ENCODE assay signal across 9 mouse cellular contexts in the genomic region with DNA sequence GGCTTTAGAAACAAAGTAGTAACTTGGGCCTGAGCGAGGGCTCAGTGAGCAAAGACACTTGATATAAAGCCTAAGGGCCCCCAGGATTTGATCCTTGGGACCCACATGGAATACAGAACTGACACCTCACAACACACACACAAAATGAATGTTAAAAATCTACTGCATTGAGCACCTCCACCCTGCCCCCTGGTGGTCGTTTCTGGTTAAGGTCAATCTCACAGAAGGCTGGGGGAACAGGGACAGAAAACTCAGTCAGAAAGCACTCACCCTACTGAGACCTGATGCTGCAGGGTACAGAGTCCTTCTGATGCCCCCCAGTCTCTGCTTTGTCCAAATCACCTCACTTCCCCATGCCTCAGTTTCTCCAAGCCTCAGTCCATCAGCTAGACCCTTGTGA. TPM values are rescaled to one million over a fixed set of nuclear protein-coding genes. Genes with fewer than 3 reads are reported as not detected.
DNase-seq lines count a peak whose midpoint lies in the region; ATAC-seq and TF ChIP-seq lines count a peak whose summit lies in the region.
"Had no signal": no experiment of that assay in that cellular context is flagged by ENCODE, and none has a peak within 500 bp of the region (broad histone marks: within the 10 kb centered on the region; RNA-seq: fewer than 3 reads in every experiment).

No protein-coding gene starts in this region.

- H3K27ac ChIP-seq in hindbrain, postnatal 0 days, result no peak overlapping the region
- no peak overlapping the region for H3K27ac ChIP-seq in hindbrain, embryonic 12.5 days
- H3K27ac ChIP-seq: midbrain, embryonic 12.5 days had no signal

- H3K4me1 ChIP-seq in hindbrain, postnatal 0 days (ENCODE audit: insufficient read depth, low read length), result peaks cover 6% of the 10 kb centered on the region; the same call in 1 of the 2 replicates
- H3K4me1 ChIP-seq in hindbrain, embryonic 12.5 days, result peaks cover 28% of the 10 kb centered on the region

- peak; percentile 73 for TF ChIP-seq CTCF in hindbrain, postnatal 0 days (IDR thresholded peaks at IDR 0.05; ENCODE audit: low read depth)

- H3K9ac ChIP-seq in hindbrain, postnatal 0 days (replicated peaks; ENCODE audit: low read length), result no peak overlapping the region
- H3K9ac ChIP-seq in hindbrain, embryonic 12.5 days, result no peak overlapping the region
- H3K9ac ChIP-seq: midbrain, embryonic 12.5 days had no signal

- intact Hi-C loops in gastrocnemius, postnatal 36 days (cut with DNase I), result no loop called here

- WGBS in hindbrain, postnatal 0 days, result 44% methylated on average over 2 of the region's 2 CpGs
- WGBS in hindbrain, embryonic 12.5 days, result 45% methylated on average over 2 of the region's 2 CpGs

- H3K27me3 ChIP-seq in hindbrain, postnatal 0 days (ENCODE audit: insufficient read depth, low read length), result no peaks in the 10 kb centered on the region
- peaks cover 5% of the 10 kb centered on the region; the same call in 1 of the 2 replicates for H3K27me3 ChIP-seq in hindbrain, embryonic 12.5 days

- H3K4me3 ChIP-seq in hindbrain, postnatal 0 days (ENCODE audit: low read length), result no peak overlapping the region
- H3K4me3 ChIP-seq in hindbrain, embryonic 12.5 days, result no peak overlapping the region
- H3K4me3 ChIP-seq: midbrain, embryonic 12.5 days had no signal

- no peaks in the 10 kb centered on the region for H3K36me3 ChIP-seq in hindbrain, postnatal 0 days (ENCODE audit: insufficient read depth, low read length)
- H3K36me3 ChIP-seq in hindbrain, embryonic 12.5 days, result no peaks in the 10 kb centered on the region
- H3K36me3 ChIP-seq: midbrain, embryonic 12.5 days had no signal

- no peaks in the 10 kb centered on the region for H3K9me3 ChIP-seq in hindbrain, postnatal 0 days (ENCODE audit: low read length)
- no peaks in the 10 kb centered on the region for H3K9me3 ChIP-seq in hindbrain, embryonic 12.5 days (replicated peaks)
- H3K9me3 ChIP-seq: midbrain, embryonic 12.5 days had no signal

- DNase-seq in hindbrain, postnatal 0 days (ENCODE audit: low spot score), result peak; percentile 52
- peak; percentile 34 to 80 for DNase-seq in spleen, postnatal 10 days (ENCODE audit: low spot score in 2 of 2)
- no peak for DNase-seq in spleen, postnatal 36 days (ENCODE audit: low spot score in 2 of 2)
- DNase-seq in c-Kit-positive CD71-positive TER-119-negative erythroid progenitor cells, embryonic 14.5 days (ENCODE audit: low read depth), result peak; percentile 42
- DNase-seq in lung, postnatal 36 days, result peak; percentile 59
- no peak for DNase-seq in gastrocnemius, postnatal 36 days

- ATAC-seq in hindbrain, postnatal 0 days, result no peak
- ATAC-seq in hindbrain, embryonic 12.5 days (ENCODE audit: low FRiP score), result no peak

- H3K4me2 ChIP-seq in hindbrain, postnatal 0 days (ENCODE audit: low read depth, low read length), result no peak overlapping the region
- H3K4me2 ChIP-seq in hindbrain, embryonic 12.5 days (replicated peaks), result no peak overlapping the region
- H3K4me2 ChIP-seq: midbrain, embryonic 12.5 days had no signal

RNA-seq across cellular contexts. Expression of gene 2900026A02Rik, which starts 53.3 kb away (rescaled TPM):
- total RNA-seq in hindbrain, postnatal 0 days (2014; rRNA removed), result 9.2 and 10.6 TPM in 2 replicates
- polyA plus RNA-seq in hindbrain, postnatal 0 days (2015; fragmentation: Nextera tagmentation; extraction: Ambion mirVana), result 2.5 and 3.1 TPM in 2 replicates
- 3.6 and 4.5 TPM in 2 replicates for polyA plus RNA-seq in hindbrain, embryonic 12.5 days (2016; fragmentation: Nextera tagmentation; extraction: Ambion mirVana)
- total RNA-seq in gastrocnemius, postnatal 36 days (2021), result 10 to 100 TPM; 22.3 to 23.0 TPM

RNA-seq across cellular contexts. Expression of gene Tmem211, which starts 59.0 kb away (rescaled TPM):
- total RNA-seq in hindbrain, postnatal 0 days (2014; rRNA removed), result 0.16 TPM in 1 of 2 replicates, not detected in the other
- 0.10 TPM in 1 of 2 replicates, not detected in the other for polyA plus RNA-seq in hindbrain, postnatal 0 days (2015; fragmentation: Nextera tagmentation; extraction: Ambion mirVana)
- polyA plus RNA-seq in hindbrain, embryonic 12.5 days (2016; fragmentation: Nextera tagmentation; extraction: Ambion mirVana), result 0.15 TPM in 1 of 2 replicates, not detected in the other
- total RNA-seq in gastrocnemius, postnatal 36 days (2021), result not detected
- total RNA-seq: hematopoietic stem cell, adult 5-6 weeks had no signal

Comparison
In these comparisons a context has a peak if more than half of its experiments do, and no peak if none do; other contexts are left out.
1. DNase-seq: peak in hindbrain, postnatal 0 days (single experiment), spleen, postnatal 10 days (2 of 2), c-Kit-positive CD71-positive TER-119-negative erythroid progenitor cells, embryonic 14.5 days (single experiment) and lung, postnatal 36 days (single experiment); none in spleen, postnatal 36 days (0 of 2) and gastrocnemius, postnatal 36 days (0 of 2).